Mouse (Mus musculus) spleen, postnatal 14 days (tissue): ENCODE data around the gene Ptpn21.
A peak's percentile ranks its signal among the peaks of the same experiment; 100 is the strongest.

Experiments used
- DNase-seq, 2 experiments: peaks; one replicate each; pipeline ENCODE4 v3.0.0; 2021 to 2022; ENCODE audit warnings: low spot score in 2 of 2

The Ptpn21 gene

GRCm38 (mm10) chr12:98662617-98663016 lies 74.6 kb downstream of the Ptpn21 start:
- DNase-seq, result no peak

GRCm38 (mm10) chr12:98656873-98657272 lies 80.3 kb downstream of the Ptpn21 start:
- no peak for DNase-seq

- DNase-seq, result no peak
Observed at GRCm38 (mm10) chr12:98644852-98645251, 92.4 kb downstream of the Ptpn21 start.

- no peak for DNase-seq
Observed at GRCm38 (mm10) chr12:98628260-98628970, 108.8 kb downstream of the Ptpn21 start.

- DNase-seq, result peak; percentile 42 to 61
Observed at GRCm38 (mm10) chr12:98627392-98628259, 109.6 kb downstream of the Ptpn21 start, which contains the start of gene Spata7. Spata7 (plus strand) TSS chr12:98628157.
